Mouse (Mus musculus): ENCODE data around the gene Gm14408.
"Not testable (repeated sequence)": the region's sequence is repeated elsewhere in the genome, so short reads cannot be mapped to it uniquely, and the experiment has no call there.

Gene Gm14408

GRCm38 (mm10) chr2:176830840-176831239, at the start of gene Gm14408:
Gene Gm14408, plus strand, starts transcription at chr2:176831140.
- in situ Hi-C loops (cut with MboI; ENCODE audit: low pct_unique_long_range_greater_than_20kb in 1 of 2, low sequenced_read_pairs in 2 of 2, unreplicated experiment in 1 of 2): not testable (repeated sequence)

GRCm38 (mm10) chr2:176798312-176798711, 32.6 kb upstream of the Gm14408 start, which contains the start of gene Gm14295:
Gene Gm14295, plus strand, starts transcription at chr2:176798612.
- in situ Hi-C loops (cut with MboI; ENCODE audit: low pct_unique_long_range_greater_than_20kb in 1 of 2, low sequenced_read_pairs in 2 of 2, unreplicated experiment in 1 of 2): not testable (repeated sequence)

DNA sequence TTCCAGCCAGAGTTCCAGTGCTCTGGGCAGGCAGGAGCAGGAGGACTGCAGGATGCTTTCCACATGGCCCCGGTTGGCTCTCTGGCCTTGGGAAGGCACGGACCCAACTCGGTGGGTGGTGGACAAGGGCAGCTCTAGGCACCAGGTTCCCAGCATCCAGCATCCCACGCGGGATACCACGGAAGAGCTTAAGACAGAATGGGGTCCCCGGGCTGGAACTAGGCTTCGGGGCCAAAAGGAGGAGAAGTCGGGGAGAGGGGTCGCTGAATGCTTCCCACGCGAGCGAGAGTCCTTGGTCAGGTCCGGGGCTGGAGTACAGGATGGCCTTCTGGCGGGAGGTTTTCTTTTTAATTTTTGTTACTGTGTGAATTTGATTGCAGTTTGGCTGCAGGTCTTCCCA, 32.2 kb upstream of the Gm14408 start:
- in situ Hi-C loops (cut with MboI; ENCODE audit: low pct_unique_long_range_greater_than_20kb in 1 of 2, low sequenced_read_pairs in 2 of 2, unreplicated experiment in 1 of 2): not testable (repeated sequence)

All from mouse embryonic stem cell (cell line).